Mouse (Mus musculus) retina, postnatal 1 day (tissue): ENCODE data around the gene Efcab12.
"Not testable (repeated sequence)": the region's sequence is repeated elsewhere in the genome, so short reads cannot be mapped to it uniquely, and the experiment has no call there.

Source experiments
- DNase-seq: peaks from one replicate; pipeline ENCODE4 v3.0.0-alpha.2; 2012

Efcab12 gene

GRCm38 (mm10) chr6:115838161-115838597 lies at the start of gene Efcab12:
TSS of gene Efcab12 (minus strand) at chr6:115838412.
- peak; percentile 94 for DNase-seq

GRCm38 (mm10) chr6:115886894-115887293 lies 48.7 kb upstream of the Efcab12 start:
- no peak for DNase-seq

DNA sequence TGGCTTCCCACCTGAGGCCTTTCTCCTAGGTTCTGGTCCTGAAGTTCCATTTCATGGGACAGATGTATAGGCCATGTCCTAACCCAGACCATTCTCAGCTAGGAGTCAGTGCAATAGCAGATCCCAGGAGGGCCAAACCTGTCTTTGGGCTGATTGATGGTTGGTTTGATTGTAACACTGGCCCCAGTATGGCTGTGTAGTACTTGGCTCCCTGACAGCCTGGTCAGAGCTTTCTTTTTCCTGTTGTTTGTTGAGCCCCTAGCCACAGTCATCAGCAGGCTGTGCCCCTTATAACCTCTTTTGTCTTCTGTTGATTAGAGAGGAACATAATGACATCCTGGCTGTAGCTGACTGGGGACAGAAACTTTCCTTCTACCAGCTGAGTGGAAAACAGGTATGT lies 45.8 kb upstream of the Efcab12 start:
- no peak for DNase-seq

DNA sequence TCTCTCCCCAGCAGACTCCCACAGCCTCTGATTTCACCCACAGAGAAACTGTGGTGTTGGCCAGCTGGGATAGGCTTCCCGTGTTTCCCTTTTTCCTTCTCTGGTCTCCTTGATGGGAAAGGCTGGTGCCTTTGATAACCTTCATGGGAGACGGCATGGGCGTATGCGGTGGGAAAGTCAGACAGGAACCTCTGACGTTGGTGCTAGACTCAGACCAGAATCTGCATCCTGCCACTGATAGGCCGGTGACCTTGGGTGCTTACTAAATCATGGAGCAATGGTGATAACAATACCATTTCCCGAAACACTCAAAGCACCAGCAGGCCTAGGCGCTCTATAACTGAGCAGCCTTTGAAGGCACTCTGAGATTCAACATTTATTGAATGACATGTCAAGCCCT lies 42.5 kb upstream of the Efcab12 start:
- no peak for DNase-seq

- DNase-seq: no peak
Measured at GRCm38 (mm10) chr6:115879736-115880135, 41.5 kb upstream of the Efcab12 start.

GRCm38 (mm10) chr6:115878694-115879093 lies 40.5 kb upstream of the Efcab12 start:
- no peak for DNase-seq

- DNase-seq: no peak
Measured at GRCm38 (mm10) chr6:115877239-115877638, 39.0 kb upstream of the Efcab12 start.

GRCm38 (mm10) chr6:115871318-115871717 lies 33.1 kb upstream of the Efcab12 start:
- DNase-seq: not testable (repeated sequence)

- DNase-seq: not testable (repeated sequence)
Measured at GRCm38 (mm10) chr6:115867157-115867556, 28.9 kb upstream of the Efcab12 start.

GRCm38 (mm10) chr6:115865246-115865645 lies 27.0 kb upstream of the Efcab12 start:
- DNase-seq: no peak

DNA sequence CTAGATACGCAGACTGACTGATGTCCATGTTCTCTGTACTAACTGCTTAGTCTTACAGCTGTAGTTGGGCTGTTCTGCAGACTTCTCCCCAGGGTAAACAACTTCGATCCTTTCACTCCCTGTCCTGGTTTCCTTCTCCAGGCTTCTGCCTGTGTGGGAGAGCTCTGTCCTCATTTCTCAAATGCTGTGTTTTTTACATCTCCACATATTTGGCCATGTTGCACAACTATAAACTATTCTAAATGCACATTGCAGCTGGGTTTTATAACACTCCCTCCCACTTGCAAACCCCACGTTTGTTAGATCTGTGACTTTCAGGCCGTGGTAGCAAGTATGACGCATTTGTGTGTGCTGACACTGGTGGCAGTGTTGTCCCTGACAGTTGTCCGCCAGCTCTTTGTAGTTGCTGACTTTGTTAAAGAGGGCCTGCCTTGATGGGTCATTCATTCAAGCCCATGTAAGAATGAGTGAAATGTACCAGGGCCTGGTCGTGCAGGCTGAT lies 25.2 kb upstream of the Efcab12 start:
- no peak for DNase-seq

GRCm38 (mm10) chr6:115860027-115860556 lies 21.9 kb upstream of the Efcab12 start:
- no peak for DNase-seq

DNA sequence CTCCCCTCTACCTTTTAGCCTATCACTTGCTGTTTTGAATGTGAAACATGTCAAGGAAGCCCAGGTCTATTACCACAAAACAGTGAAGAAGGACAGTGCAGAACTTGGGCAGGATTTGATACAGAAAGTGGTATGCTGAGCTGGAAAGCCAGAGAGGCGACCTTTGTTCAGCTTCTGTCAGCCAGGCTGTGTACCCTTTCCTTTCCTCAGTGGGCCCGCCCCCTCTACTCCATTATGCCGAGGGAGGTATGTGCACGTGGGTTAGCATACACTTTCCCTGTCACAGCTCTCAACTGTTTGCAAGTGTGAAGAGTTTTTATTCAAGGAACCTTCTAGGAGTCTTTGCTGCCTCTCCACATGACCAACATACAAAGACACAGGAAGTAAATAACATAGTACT lies 21.0 kb upstream of the Efcab12 start:
- DNase-seq: no peak

- no peak for DNase-seq
Measured at GRCm38 (mm10) chr6:115856361-115856745, 18.1 kb upstream of the Efcab12 start.

DNA sequence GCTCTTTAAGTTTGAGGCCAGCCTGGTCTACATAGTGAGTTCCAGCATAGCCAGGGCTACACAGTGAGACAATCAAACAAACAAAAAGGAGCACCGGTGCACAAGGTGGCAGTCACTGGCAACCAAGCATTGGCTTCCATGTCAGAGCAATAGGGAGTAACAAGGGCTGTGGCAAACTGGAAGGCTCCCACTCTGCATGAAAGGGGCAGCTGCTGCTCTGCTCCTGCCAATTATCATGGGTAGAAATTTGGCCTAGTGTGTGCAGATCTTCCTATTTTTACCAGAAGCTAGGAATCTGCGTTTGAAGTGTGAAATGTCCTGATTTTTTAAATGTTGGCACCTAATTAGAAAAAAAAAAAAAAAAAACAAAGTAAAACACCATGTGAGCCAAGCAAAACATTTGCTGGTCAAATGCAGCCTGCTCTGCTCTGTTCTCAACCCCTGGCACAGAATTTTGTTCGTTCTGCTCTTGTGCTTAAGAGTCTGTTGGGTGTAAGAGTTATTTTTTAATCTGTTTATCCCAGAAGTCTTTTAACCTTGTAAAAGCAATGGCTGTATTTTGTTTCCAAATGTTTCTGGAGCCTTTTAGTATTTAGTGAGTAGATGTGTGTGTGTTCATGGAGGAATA lies 17.6 kb upstream of the Efcab12 start:
- no peak for DNase-seq

DNA sequence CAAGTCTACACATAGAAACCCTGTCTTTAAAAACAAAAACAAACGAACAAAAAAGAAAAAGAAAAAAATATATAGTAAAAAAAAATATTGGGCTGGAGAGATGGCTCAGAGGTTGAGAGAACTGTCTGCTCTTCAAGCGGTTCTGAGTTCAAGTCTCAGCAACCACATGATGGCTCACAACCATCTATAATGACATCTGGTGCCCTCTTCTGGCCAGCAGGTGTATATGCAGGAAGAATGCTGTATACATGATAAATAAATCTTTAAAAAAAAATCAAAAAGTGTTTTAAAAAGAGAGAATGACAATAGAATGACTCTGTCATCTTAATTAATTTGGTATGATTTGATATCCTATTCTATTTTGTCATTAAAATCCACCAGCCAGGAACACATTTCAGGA lies 16.2 kb upstream of the Efcab12 start:
- DNase-seq: no peak

GRCm38 (mm10) chr6:115853985-115854384 lies 15.8 kb upstream of the Efcab12 start:
- DNase-seq: no peak

GRCm38 (mm10) chr6:115853091-115853813 lies 15.0 kb upstream of the Efcab12 start, which contains the start of the genes Mbd4 and Ift122:
TSS of gene Mbd4 (minus strand) at chr6:115853371.
TSS of gene Ift122 (plus strand) at chr6:115853470.
- peak; percentile 100 for DNase-seq

GRCm38 (mm10) chr6:115852446-115853090 lies 14.4 kb upstream of the Efcab12 start:
- DNase-seq: no peak

DNA sequence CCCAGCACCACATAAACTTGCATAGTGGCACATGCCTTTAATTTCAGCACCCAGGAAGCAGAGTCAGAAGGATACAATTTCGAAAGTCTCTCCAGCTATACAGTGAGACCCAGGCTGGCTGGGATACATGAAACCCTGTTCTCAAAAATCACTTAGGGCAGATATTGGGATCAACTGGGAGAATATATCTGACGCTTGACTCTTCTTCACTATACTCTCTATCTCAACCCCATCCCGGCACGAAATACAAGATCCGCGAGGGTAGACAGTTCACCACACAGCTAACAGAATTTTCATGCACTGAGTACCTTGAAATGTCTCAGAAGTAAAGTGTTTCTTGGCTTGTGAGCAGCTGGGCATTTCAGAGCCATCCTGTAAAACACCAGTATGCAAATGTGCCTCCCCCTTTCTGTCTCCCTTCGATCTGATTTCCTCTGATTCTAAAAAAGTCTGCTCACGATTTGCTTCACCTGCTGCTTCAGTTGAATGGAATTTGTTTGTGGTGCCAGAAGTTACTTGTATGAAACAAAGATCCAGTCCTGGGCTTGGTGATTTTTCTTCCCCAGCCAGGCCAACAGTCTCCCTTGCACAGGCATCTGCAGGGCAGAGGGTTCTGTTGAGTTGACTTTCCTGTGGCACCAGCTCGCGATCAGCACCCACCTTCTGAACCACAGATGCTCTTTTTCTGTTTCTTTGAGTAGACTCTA lies 10.5 kb upstream of the Efcab12 start:
- no peak for DNase-seq

- peak; percentile 79 for DNase-seq
Measured at GRCm38 (mm10) chr6:115846640-115847411, 8.6 kb upstream of the Efcab12 start.

GRCm38 (mm10) chr6:115845006-115845405 lies 6.8 kb upstream of the Efcab12 start:
- DNase-seq: no peak
